Mouse (Mus musculus) spleen, adult 2 months (tissue): ENCODE results near the gene Scand1.

ENCODE experiments used
- CTCF ChIP-seq: fragments of 200-500 bp; IDR thresholded peaks from 2 replicates; pipeline ENCODE4 v1.5.1; 2011; ENCODE audit warnings: mild to moderate bottlenecking, inconsistent platforms; ENCODE audit not compliant: insufficient read depth, insufficient read length, insufficient replicate concordance; ENCODE audit errors: extremely low read depth
- POLR2A ChIP-seq: fragments of 200-500 bp; IDR thresholded peaks from 2 replicates; pipeline ENCODE4 v1.6.1; 2011; ENCODE audit warnings: low read depth, low read length, inconsistent platforms

DNA sequence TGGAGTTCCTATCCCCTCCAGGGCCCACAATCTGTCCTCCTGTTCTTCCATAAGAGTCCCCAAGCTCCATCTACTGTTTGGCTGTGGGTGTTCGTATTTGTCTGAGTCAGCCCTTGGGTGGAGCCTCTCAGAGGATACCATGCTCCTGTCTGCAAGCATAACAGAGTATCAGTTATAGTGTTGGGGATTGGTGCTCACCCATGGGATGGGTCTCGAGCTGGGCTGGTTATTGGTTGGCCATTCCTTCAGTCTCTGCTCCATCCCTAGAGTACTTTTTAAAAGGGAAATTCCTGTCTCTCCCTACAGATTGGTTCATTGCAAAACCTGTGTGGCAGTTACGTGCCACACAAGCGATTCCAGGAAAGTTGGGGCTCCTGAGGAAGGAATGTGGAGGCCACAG is 36.3 kb upstream of the Scand1 start:
- TF ChIP-seq POLR2A, result no peak
- TF ChIP-seq CTCF, result no peak
